Mouse (Mus musculus): ENCODE measurements around the gene Gm21969. TPM values are rescaled to one million over a fixed set of nuclear protein-coding genes. Genes with fewer than 3 reads are reported as not detected.

Gm21969 gene
- polyA plus RNA-seq, 1 experiment, result not detected

GRCm38 (mm10) chr4:139606732-139607131 lies 3.7 kb downstream of the Gm21969 start:
- peaks cover 16% of the 10 kb centered on the region for H3K4me1 ChIP-seq (ENCODE audit: control insufficient read depth, insufficient read depth, low read length)
- H3K4me3 ChIP-seq (ENCODE audit: insufficient read depth, low read depth, low read length), result no peak overlapping the region
- no peak overlapping the region for H3K27ac ChIP-seq (ENCODE audit: insufficient read depth, low read depth, low read length)
- TF ChIP-seq CTCF (IDR thresholded peaks at IDR 0.05; ENCODE audit: insufficient read depth, low read depth, low read length), result no peak
- TF ChIP-seq POLR2A (IDR thresholded peaks at IDR 0.05; ENCODE audit: insufficient read depth, low read depth, low read length), result no peak
- 95% methylated on average over 5 of the region's 5 CpGs for WGBS

- H3K27ac ChIP-seq (ENCODE audit: insufficient read depth, low read depth, low read length), result no peak overlapping the region
- H3K4me3 ChIP-seq (ENCODE audit: insufficient read depth, low read depth, low read length), result no peak overlapping the region
- H3K4me1 ChIP-seq (ENCODE audit: control insufficient read depth, insufficient read depth, low read length), result peaks cover 4% of the 10 kb centered on the region
- 70% methylated on average over 4 of the region's 4 CpGs for WGBS
- no peak for TF ChIP-seq CTCF (IDR thresholded peaks at IDR 0.05; ENCODE audit: insufficient read depth, low read depth, low read length)
Observed at GRCm38 (mm10) chr4:139608975-139609374, 6.0 kb downstream of the Gm21969 start.

GRCm38 (mm10) chr4:139610954-139611353 lies 8.0 kb downstream of the Gm21969 start:
- Histone ChIP-seq H3K27ac (ENCODE audit: insufficient read depth, low read depth, low read length) (no peak overlapping the region), H3K4me1 (ENCODE audit: control insufficient read depth, insufficient read depth, low read length) (peaks cover 7% of the 10 kb centered on the region), H3K4me3 (ENCODE audit: insufficient read depth, low read depth, low read length) (no peak overlapping the region)
- no peak for TF ChIP-seq CTCF (IDR thresholded peaks at IDR 0.05; ENCODE audit: insufficient read depth, low read depth, low read length)
- no peak for TF ChIP-seq POLR2A (IDR thresholded peaks at IDR 0.05; ENCODE audit: insufficient read depth, low read depth, low read length)
- whole genome bisulfite sequencing, result 36% methylated on average over 6 of the region's 6 CpGs

- H3K27ac ChIP-seq (ENCODE audit: insufficient read depth, low read depth, low read length), result no peak overlapping the region
- peak; percentile 85 for TF ChIP-seq CTCF (IDR thresholded peaks at IDR 0.05; ENCODE audit: insufficient read depth, low read depth, low read length)
- TF ChIP-seq POLR2A (IDR thresholded peaks at IDR 0.05; ENCODE audit: insufficient read depth, low read depth, low read length), result no peak
- H3K4me3 ChIP-seq (ENCODE audit: insufficient read depth, low read depth, low read length), result peak overlapping the region; percentile 22
- H3K4me1 ChIP-seq (ENCODE audit: control insufficient read depth, insufficient read depth, low read length), result peaks cover 7% of the 10 kb centered on the region
- WGBS, result 2% methylated on average over 10 of the region's 10 CpGs
Observed at GRCm38 (mm10) chr4:139611542-139611953, 8.6 kb downstream of the Gm21969 start.

GRCm38 (mm10) chr4:139614524-139615260 lies 11.7 kb downstream of the Gm21969 start:
- no peak overlapping the region for H3K27ac ChIP-seq (ENCODE audit: insufficient read depth, low read depth, low read length)
- peaks cover 7% of the 10 kb centered on the region for H3K4me1 ChIP-seq (ENCODE audit: control insufficient read depth, insufficient read depth, low read length)
- TF ChIP-seq CTCF (IDR thresholded peaks at IDR 0.05; ENCODE audit: insufficient read depth, low read depth, low read length) (no peak), POLR2A (IDR thresholded peaks at IDR 0.05; ENCODE audit: insufficient read depth, low read depth, low read length) (no peak)
- 86% methylated on average over 21 of the region's 21 CpGs for WGBS
- H3K4me3 ChIP-seq (ENCODE audit: insufficient read depth, low read depth, low read length), result no peak overlapping the region

- peak overlapping the region; percentile 29 for H3K4me3 ChIP-seq (ENCODE audit: insufficient read depth, low read depth, low read length)
- WGBS, result 37% methylated on average over 24 of the region's 24 CpGs
- peaks cover 4% of the 10 kb centered on the region for H3K4me1 ChIP-seq (ENCODE audit: control insufficient read depth, insufficient read depth, low read length)
- TF ChIP-seq CTCF (IDR thresholded peaks at IDR 0.05; ENCODE audit: insufficient read depth, low read depth, low read length) (no peak), POLR2A (IDR thresholded peaks at IDR 0.05; ENCODE audit: insufficient read depth, low read depth, low read length) (no peak)
- no peak overlapping the region for H3K27ac ChIP-seq (ENCODE audit: insufficient read depth, low read depth, low read length)
Observed at GRCm38 (mm10) chr4:139616276-139617000, 13.5 kb downstream of the Gm21969 start.

GRCm38 (mm10) chr4:139617001-139617364 lies 14.0 kb downstream of the Gm21969 start:
- no peak overlapping the region for H3K4me3 ChIP-seq (ENCODE audit: insufficient read depth, low read depth, low read length)
- 58% methylated on average over 3 of the region's 3 CpGs for WGBS
- peaks cover 7% of the 10 kb centered on the region for H3K4me1 ChIP-seq (ENCODE audit: control insufficient read depth, insufficient read depth, low read length)

GRCm38 (mm10) chr4:139619765-139620164 lies 16.8 kb downstream of the Gm21969 start:
- 78% methylated on average over 6 of the region's 6 CpGs for WGBS
- TF ChIP-seq CTCF (IDR thresholded peaks at IDR 0.05; ENCODE audit: insufficient read depth, low read depth, low read length) (no peak), POLR2A (IDR thresholded peaks at IDR 0.05; ENCODE audit: insufficient read depth, low read depth, low read length) (no peak)
- Histone ChIP-seq H3K27ac (ENCODE audit: insufficient read depth, low read depth, low read length) (no peak overlapping the region), H3K4me3 (ENCODE audit: insufficient read depth, low read depth, low read length) (no peak overlapping the region), H3K4me1 (ENCODE audit: control insufficient read depth, insufficient read depth, low read length) (peaks cover 18% of the 10 kb centered on the region)

More at GRCm38 (mm10) chr4:139617001-139617364, 14.0 kb downstream of the Gm21969 start:
- H3K27ac ChIP-seq (ENCODE audit: insufficient read depth, low read depth, low read length), result no peak overlapping the region
- no peak for TF ChIP-seq POLR2A (IDR thresholded peaks at IDR 0.05; ENCODE audit: insufficient read depth, low read depth, low read length)
- TF ChIP-seq CTCF (IDR thresholded peaks at IDR 0.05; ENCODE audit: insufficient read depth, low read depth, low read length), result no peak
